Mouse (Mus musculus): ENCODE measurements around the gene Rad23b. TPM values are rescaled to one million over a fixed set of nuclear protein-coding genes. Genes with fewer than 3 reads are reported as not detected.

The Rad23b gene
- 100 to 1,000 TPM; 119 to 121 TPM for total RNA-seq (2023)

DNA sequence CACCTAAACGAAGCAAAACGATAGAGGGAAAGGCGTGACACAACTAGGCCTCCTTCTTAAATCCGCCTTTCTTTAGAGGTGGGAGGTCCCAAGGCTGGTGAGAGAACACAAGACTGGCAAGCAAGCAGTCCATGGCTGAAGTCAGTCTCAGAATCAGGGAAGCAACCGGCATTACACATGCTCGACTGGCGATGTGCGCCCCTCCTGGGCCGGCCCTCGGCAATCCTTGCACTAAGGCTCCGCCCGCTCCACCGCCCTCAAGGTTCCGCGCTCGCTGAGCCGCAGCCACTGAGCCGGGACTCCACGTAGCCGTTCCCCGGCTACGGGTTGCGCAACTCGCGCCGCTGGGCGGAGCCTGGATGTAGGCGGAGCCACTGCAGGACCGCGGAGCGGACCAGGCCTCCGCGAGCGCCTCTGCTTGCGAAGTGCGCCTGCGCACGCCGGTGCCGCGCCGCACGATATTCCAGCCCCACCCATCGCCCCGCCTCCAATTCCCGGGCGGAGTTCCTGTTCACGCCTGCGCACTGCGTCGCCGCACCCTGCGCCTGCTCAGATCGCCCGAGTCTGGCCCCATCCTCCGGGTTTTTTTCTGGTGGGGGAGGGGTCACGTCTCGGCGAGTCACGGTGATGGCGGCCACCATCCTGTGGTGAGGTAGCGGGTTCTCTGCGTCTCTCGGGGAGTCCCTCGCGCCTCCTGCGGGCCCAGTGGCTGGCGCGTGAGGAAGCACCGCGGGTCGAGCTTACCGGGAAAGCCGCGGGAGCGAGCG, at the start of gene Rad23b:
Rad23b (plus strand) TSS at position 592 of the 767 bp plus-strand sequence.

Other genes starting within 250 kb of the Rad23b start
- gene Klf4, start 182.4 kb downstream of the Rad23b start, total RNA-seq (2023): 100 to 1,000 TPM; 108 to 251 TPM